Mouse (Mus musculus): ENCODE results near the gene Dhx9. TPM values are rescaled to one million over a fixed set of nuclear protein-coding genes. Genes with fewer than 3 reads are reported as not detected.
"Not testable (repeated sequence)": the region's sequence is repeated elsewhere in the genome, so short reads cannot be mapped to it uniquely, and the experiment has no call there.

Gene Dhx9
- polyA plus RNA-seq, 1 experiment from 2014 or later, result 33.8 TPM

DNA sequence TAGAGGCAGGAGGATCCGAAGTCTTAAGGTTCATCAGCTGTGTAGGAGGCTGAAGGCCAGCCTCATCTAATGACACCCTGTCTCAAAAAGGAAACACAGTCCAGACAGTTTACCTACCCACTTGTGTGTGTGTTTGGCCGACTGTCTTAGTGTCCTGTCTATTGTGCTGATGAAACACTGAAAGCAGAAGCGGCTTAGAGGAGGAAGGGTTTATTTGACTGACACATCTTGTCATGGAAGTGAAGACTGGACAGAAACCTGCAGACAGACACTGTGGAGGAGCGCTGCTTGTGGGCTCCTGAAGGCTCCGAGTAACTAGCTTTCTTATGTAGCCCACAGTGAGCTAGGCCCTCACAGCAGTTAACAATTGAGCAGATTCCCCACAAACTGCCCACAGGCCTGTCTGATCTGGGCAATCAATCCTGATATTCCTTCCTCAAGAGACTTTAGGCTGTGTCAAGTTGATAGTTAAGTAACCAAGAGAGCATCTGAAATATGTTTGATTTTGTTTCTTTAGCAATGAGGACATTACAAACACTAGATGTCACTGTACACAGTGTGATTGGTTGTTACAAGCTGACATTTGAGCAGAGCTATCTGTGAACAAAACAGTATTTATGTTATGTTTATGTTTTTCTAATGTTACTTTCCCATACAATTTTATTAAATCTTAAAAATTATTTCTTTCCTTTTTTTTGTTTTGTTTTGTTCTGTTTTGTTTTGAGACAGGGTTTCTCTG lies 53.4 kb downstream of the Dhx9 start:
- 87% methylated on average over 5 of the region's 5 CpGs for WGBS
- no peaks in the 10 kb centered on the region for H3K4me1 ChIP-seq (replicated peaks)
- ATAC-seq (ENCODE audit: low read depth), result no peak

GRCm38 (mm10) chr1:153432329-153432728 lies 55.1 kb downstream of the Dhx9 start:
- no peak overlapping the region for H3K9ac ChIP-seq
- no peaks in the 10 kb centered on the region for H3K27me3 ChIP-seq
- no peak overlapping the region for H3K27ac ChIP-seq (replicated peaks)
- no peaks in the 10 kb centered on the region for H3K36me3 ChIP-seq
- H3K4me2 ChIP-seq, result no peak overlapping the region
- H3K4me3 ChIP-seq, result no peak overlapping the region
- H3K9me3 ChIP-seq, result no peaks in the 10 kb centered on the region
- no peaks in the 10 kb centered on the region for H3K4me1 ChIP-seq (replicated peaks)
- WGBS, result 91% methylated on average over 2 of the region's 2 CpGs
- no peak for ATAC-seq (ENCODE audit: low read depth)

More for the DNA sequence above, 53.4 kb downstream of the Dhx9 start:
- Histone ChIP-seq H3K4me3 (no peak overlapping the region), H3K9me3 (no peaks in the 10 kb centered on the region), H3K4me2 (no peak overlapping the region), H3K9ac (no peak overlapping the region), H3K27ac (replicated peaks) (no peak overlapping the region), H3K36me3 (no peaks in the 10 kb centered on the region), H3K27me3 (no peaks in the 10 kb centered on the region)

DNA sequence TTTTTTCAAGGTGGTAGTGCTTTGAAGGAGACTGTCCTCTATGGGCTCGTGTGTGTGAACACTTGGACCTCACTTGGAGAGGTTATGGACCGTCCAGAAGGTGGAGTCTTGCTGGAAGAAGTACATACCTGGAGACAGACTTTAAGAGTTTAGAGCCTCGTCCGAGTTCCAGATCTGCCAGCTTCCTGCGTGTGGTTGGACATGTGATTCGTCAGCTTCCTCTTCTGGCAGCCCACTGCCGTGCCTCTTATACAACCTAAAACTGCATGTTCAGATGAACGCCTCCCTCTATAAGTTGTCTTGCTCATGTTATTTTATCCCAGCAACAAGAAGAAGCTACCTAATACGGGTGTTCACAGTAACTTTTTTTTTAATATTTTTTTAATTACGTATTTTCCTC lies 55.8 kb downstream of the Dhx9 start:
- Histone ChIP-seq H3K36me3 (no peaks in the 10 kb centered on the region), H3K9me3 (no peaks in the 10 kb centered on the region), H3K4me2 (no peak overlapping the region), H3K27ac (replicated peaks) (no peak overlapping the region), H3K27me3 (no peaks in the 10 kb centered on the region), H3K4me1 (replicated peaks) (no peaks in the 10 kb centered on the region), H3K9ac (no peak overlapping the region), H3K4me3 (no peak overlapping the region)
- ATAC-seq (ENCODE audit: low read depth), result no peak
- WGBS, result 91% methylated on average over 10 of the region's 10 CpGs

GRCm38 (mm10) chr1:153431158-153431557 lies 56.3 kb downstream of the Dhx9 start:
- Histone ChIP-seq H3K9ac (no peak overlapping the region), H3K4me2 (no peak overlapping the region), H3K36me3 (no peaks in the 10 kb centered on the region), H3K27ac (replicated peaks) (no peak overlapping the region), H3K27me3 (0 out of 2 replicates have a peak, but pooled peaks cover under 1% of the 10 kb centered on the region), H3K9me3 (no peaks in the 10 kb centered on the region), H3K4me1 (replicated peaks) (no peaks in the 10 kb centered on the region), H3K4me3 (no peak overlapping the region)
- no peak for ATAC-seq (ENCODE audit: low read depth)
- 77% methylated on average over 7 of the region's 7 CpGs for WGBS

- Histone ChIP-seq H3K4me1 (replicated peaks) (peaks cover 15% of the 10 kb centered on the region; the same call in 1 of the 2 replicates), H3K27ac (replicated peaks) (no peak within 1 kb of the TSS), H3K9me3 (no peaks in the 10 kb centered on the region), H3K9ac (peak within 1 kb of the TSS; percentile 65), H3K4me2 (peak within 1 kb of the TSS; percentile 94), H3K4me3 (peak within 1 kb of the TSS; percentile 53), H3K36me3 (no peaks in the 10 kb centered on the region), H3K27me3 (peaks cover 12% of the 10 kb centered on the region)
- ATAC-seq (ENCODE audit: low read depth), result peak; percentile 89
- 2% methylated on average over 60 of the region's 60 CpGs for WGBS
Measured at GRCm38 (mm10) chr1:153424770-153425584, 62.5 kb downstream of the Dhx9 start, which contains the start of gene Shcbp1l. TSS of gene Shcbp1l (plus strand) at chr1:153425162.

- 35% methylated on average over 12 of the region's 12 CpGs for WGBS
- Histone ChIP-seq H3K27ac (replicated peaks) (no peak overlapping the region), H3K4me3 (peak overlapping the region; percentile 53), H3K27me3 (peaks cover 12% of the 10 kb centered on the region), H3K36me3 (no peaks in the 10 kb centered on the region), H3K4me1 (replicated peaks) (peaks cover 15% of the 10 kb centered on the region; the same call in 1 of the 2 replicates), H3K4me2 (peak overlapping the region; percentile 94), H3K9ac (0 out of 2 replicates have a peak overlapping the region, but pooled peaks have one; percentile 65), H3K9me3 (no peaks in the 10 kb centered on the region)
- ATAC-seq (ENCODE audit: low read depth), result peak; percentile 59
Measured at GRCm38 (mm10) chr1:153424271-153424670, 63.2 kb downstream of the Dhx9 start.

DNA sequence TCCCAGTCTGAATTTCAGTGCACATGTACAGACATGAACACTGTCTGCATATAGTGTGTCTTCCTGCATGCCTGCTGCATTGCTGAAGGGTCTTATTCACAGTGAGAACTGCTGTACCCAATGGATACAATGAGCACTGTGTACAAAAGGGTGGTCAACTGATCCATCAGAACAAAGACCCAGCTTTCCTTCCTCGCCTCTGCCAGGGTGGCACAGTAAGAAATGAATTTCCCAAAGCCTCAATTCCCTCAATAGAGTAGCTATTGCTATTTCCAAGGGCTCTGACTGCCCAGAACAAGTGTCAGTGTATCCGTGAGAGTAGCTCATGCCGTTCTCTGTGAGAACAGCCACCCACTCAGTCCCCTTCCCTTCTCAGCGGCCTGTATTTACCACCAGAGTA lies 69.7 kb downstream of the Dhx9 start:
- not testable (repeated sequence) for H3K9me3 ChIP-seq; ATAC-seq (ENCODE audit: low read depth); H3K9ac ChIP-seq; H3K4me1 ChIP-seq (replicated peaks); H3K36me3 ChIP-seq; H3K4me2 ChIP-seq; H3K27me3 ChIP-seq; H3K27ac ChIP-seq (replicated peaks); H3K4me3 ChIP-seq
- 74% methylated on average over 4 of the region's 4 CpGs for WGBS

- H3K9ac ChIP-seq; H3K4me2 ChIP-seq; ATAC-seq (ENCODE audit: low read depth); H3K4me1 ChIP-seq (replicated peaks); H3K4me3 ChIP-seq; H3K27me3 ChIP-seq; H3K27ac ChIP-seq (replicated peaks); H3K36me3 ChIP-seq; H3K9me3 ChIP-seq: not testable (repeated sequence)
- 77% methylated on average over 3 of the region's 3 CpGs for WGBS
Measured at GRCm38 (mm10) chr1:153416271-153416832, 71.1 kb downstream of the Dhx9 start.

DNA sequence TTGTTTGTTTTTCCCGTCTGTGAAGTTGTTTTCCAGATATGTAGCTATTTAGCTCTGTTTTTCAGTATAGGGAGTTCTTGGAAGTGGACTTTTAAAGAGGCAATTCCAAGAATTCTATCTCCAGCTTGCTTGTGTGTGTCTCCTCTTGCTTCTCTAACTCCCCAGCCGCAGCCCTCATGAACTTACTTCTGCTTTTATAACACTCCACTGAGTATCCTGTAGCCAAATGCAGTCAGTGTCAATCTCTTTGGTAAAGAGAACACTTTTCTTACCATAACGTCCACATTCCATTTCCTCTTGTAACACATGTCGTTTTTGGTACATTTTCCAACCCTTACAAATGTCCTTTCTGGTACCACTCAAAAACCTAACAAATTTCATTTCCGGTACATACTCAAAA lies 71.7 kb downstream of the Dhx9 start:
- 91% methylated on average over 3 of the region's 5 CpGs for WGBS
- H3K36me3 ChIP-seq; H3K4me1 ChIP-seq (replicated peaks); H3K9me3 ChIP-seq; H3K27me3 ChIP-seq; H3K27ac ChIP-seq (replicated peaks); H3K9ac ChIP-seq; H3K4me3 ChIP-seq; H3K4me2 ChIP-seq; ATAC-seq (ENCODE audit: low read depth): not testable (repeated sequence)

DNA sequence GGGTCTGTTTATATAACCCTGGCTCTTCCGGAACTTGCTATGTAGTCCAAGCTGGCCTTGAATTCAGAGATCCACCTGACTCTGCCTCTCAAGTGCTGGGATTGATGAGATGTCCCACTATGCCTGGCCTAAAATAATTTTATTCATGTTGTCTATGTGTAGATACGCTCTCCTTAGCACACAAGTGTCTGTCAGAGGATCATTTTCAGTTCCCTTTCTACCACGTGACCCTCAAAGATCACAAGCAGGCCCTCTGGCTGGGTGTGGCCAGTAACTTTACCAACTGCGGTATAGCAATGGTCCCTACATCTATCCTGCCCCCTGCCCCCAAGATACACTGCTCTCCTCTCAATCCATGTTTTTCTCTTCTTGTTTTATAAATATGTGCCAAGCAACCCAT lies 72.5 kb downstream of the Dhx9 start:
- Histone ChIP-seq H3K4me3 (no peak overlapping the region), H3K36me3 (no peaks in the 10 kb centered on the region), H3K27me3 (no peaks in the 10 kb centered on the region), H3K4me1 (replicated peaks) (no peaks in the 10 kb centered on the region), H3K4me2 (no peak overlapping the region), H3K9me3 (no peaks in the 10 kb centered on the region), H3K27ac (replicated peaks) (no peak overlapping the region), H3K9ac (no peak overlapping the region)
- no peak for ATAC-seq (ENCODE audit: low read depth)
- WGBS, result 92% methylated on average over 4 of the region's 4 CpGs

- H3K36me3 ChIP-seq; ATAC-seq (ENCODE audit: low read depth); H3K9me3 ChIP-seq; H3K4me2 ChIP-seq; H3K27ac ChIP-seq (replicated peaks); H3K9ac ChIP-seq; H3K27me3 ChIP-seq; H3K4me1 ChIP-seq (replicated peaks); H3K4me3 ChIP-seq: not testable (repeated sequence)
- 83% methylated on average over 24 of the region's 24 CpGs for WGBS
Measured at GRCm38 (mm10) chr1:153414114-153414723, 73.2 kb downstream of the Dhx9 start.

All from neural tube, embryonic 13.5 days (tissue).